In the genomic region with DNA sequence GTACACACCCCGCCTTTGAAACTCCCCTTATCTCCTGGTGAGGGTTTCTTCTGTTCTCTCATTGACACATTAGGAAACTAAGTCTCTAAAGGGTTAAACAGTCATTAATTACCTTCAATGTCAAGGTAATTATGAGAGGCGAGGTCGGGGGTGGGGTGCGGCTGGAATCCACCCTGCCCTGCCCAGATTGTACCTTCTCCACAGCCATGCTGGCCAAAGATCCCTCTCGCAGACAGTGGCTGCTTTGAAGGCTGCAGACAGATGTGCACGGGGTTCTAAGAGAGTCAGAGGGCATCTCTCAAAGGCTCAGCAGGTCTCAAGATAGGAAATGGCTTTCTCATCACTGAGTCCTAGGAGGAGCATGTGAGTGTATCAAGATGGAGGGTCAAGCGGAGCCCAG, we compare ENCODE assay signal across 11 mouse cellular contexts.
"Had no signal": no experiment of that assay in that cellular context is flagged by ENCODE, and none has a peak within 500 bp of the region (broad histone marks: within the 10 kb centered on the region; RNA-seq: fewer than 3 reads in every experiment).

No protein-coding gene starts in this region.

- ATAC-seq: liver, postnatal 0 days had no signal

- H3K4me1 ChIP-seq: liver, embryonic 13.5 days had no signal

- H3K27ac ChIP-seq: limb, embryonic 12.5 days; liver, embryonic 13.5 days; lung, embryonic 15.5 days; macrophage; neural tube, embryonic 12.5 days had no signal

- H3K36me3 ChIP-seq: limb, embryonic 12.5 days; liver, embryonic 13.5 days; lung, embryonic 15.5 days; neural tube, embryonic 12.5 days had no signal

- DNase-seq: layer of hippocampus, postnatal 36 days; liver; liver, embryonic 13.5 days; liver, postnatal 0 days; right cerebral cortex, postnatal 4 days had no signal

- H3K4me2 ChIP-seq: limb, embryonic 12.5 days; liver, embryonic 13.5 days; lung, embryonic 15.5 days; neural tube, embryonic 12.5 days had no signal

- H3K9me3 ChIP-seq: liver, embryonic 13.5 days had no signal

- H3K9ac ChIP-seq: limb, embryonic 12.5 days; liver, embryonic 13.5 days; liver, postnatal 0 days; lung, embryonic 15.5 days; neural tube, embryonic 12.5 days had no signal

- H3K4me3 ChIP-seq: limb, embryonic 12.5 days; liver, embryonic 13.5 days; lung, embryonic 15.5 days; megakaryocyte, embryonic 14.5 days; myocyte; neural tube, embryonic 12.5 days had no signal
